Mouse (Mus musculus) hindlimb bud, embryonic 11.5 days (tissue): ENCODE data around the gene Snx6.
"Not testable (repeated sequence)": the region's sequence is repeated elsewhere in the genome, so short reads cannot be mapped to it uniquely, and the experiment has no call there.

Source experiments
- DNase-seq: peaks from one replicate; pipeline ENCODE4 v3.0.0-alpha.2; 2012; ENCODE audit warnings: low read depth, low spot score; ENCODE audit errors: extremely low spot score

Gene Snx6

GRCm38 (mm10) chr12:54709691-54710493, 85.6 kb downstream of the Snx6 start:
- not testable (repeated sequence) for DNase-seq

DNA sequence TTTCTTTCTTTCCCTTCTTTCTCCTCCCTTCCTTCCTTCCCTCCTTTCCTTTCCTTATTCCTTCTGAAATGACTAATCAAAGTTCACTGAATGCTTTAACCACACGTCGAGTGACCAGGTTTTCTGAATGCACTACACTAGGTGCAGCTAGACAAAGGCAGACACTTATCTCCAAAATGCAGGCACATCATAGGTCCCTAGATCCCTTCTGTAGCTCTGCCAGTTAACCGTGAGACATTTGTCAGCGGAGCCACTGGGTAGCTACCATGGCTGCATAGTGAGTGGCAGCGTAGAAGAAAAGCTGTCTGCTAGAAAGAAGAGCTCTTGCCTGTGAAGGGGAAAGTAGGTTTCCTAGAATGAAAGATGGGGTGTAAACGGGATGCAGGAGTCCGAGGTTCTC, 96.1 kb downstream of the Snx6 start:
- no peak for DNase-seq

DNA sequence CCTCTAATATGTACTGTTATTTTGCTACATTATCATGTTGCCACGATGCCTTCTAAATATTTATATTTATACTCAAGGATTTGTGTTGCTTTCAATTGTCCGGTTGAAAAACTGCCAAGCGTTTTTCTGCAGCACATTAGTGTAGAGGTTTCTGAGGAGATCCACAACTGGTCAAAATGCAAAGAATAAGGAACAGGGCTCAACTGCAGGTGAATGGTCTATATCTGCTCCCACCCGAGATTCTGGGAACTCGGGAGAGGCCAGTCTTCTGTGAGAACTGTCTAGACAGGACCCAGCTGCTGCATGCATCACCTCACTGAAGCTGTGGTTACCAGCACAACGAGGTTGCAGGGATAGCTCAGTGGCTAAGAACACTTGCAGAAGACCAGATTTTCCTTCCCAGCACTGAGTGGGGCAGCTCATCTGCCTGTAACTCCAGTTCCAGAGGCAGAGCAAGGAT, 97.7 kb downstream of the Snx6 start:
- DNase-seq: no peak

GRCm38 (mm10) chr12:54697003-54697597, 98.4 kb downstream of the Snx6 start:
- DNase-seq: peak; percentile 73
